Mouse (Mus musculus) kidney, adult 9 months (tissue): ENCODE results near the gene Mlph.

Experiments used
- DNase-seq: peaks from one replicate; pipeline ENCODE4 v3.0.0; 2022

The Mlph gene

DNA sequence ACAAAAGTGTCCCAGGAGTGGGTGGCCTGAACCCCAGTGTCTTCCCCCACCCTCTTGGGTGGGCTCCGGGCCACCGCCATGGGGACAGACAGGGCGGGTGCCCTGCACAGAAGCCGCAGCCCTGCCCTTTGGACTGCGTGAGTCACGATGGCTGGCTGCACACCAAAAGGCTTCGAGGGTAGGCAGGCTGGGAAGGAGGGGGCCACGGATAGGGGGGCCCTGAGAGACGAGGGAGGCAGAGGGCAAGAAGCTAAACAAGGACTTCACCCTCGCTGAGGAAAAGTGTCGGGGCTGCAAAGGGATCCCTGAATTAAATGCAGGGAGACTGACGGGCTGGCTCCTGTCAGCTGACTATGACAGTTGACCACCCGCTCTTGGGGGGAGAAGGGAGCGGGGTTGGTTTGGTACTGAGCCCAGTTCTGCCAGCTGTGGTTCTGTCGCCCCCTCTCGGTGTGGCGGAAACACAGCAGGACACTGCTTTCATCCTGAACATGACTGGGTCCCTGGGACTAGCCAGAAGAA is 5.2 kb upstream of the Mlph start:
- DNase-seq: peak; percentile 77

GRCm38 (mm10) chr1:90913231-90913630 is 1.7 kb upstream of the Mlph start:
- no peak for DNase-seq

GRCm38 (mm10) chr1:90917509-90917908 is 2.6 kb downstream of the Mlph start:
- no peak for DNase-seq

GRCm38 (mm10) chr1:90921687-90922086 is 6.8 kb downstream of the Mlph start:
- peak; percentile 44 for DNase-seq

- DNase-seq: no peak
Observed at GRCm38 (mm10) chr1:90926030-90926429, 11.1 kb downstream of the Mlph start.

DNA sequence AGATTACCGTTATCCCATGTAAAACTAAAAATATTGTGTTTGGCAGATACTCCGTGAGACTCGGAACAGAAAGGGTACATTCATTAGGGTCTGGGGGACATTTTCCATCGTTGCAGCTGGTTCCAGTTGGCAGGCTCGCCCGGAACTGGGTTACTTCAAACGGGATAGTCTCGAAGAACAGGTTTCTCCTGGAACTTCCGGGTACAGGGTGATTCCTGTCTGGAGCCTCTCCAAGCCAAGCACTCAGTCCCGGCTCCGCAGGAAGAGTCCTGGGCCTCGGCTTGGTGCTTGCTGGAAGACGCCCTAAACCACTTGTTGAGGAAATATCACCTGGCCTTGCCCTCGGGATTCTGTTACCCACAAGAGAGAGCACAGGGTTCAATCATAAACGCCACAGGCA is 12.4 kb downstream of the Mlph start:
- peak; percentile 32 for DNase-seq

- no peak for DNase-seq
Observed at GRCm38 (mm10) chr1:90927929-90928574, 13.2 kb downstream of the Mlph start.

DNA sequence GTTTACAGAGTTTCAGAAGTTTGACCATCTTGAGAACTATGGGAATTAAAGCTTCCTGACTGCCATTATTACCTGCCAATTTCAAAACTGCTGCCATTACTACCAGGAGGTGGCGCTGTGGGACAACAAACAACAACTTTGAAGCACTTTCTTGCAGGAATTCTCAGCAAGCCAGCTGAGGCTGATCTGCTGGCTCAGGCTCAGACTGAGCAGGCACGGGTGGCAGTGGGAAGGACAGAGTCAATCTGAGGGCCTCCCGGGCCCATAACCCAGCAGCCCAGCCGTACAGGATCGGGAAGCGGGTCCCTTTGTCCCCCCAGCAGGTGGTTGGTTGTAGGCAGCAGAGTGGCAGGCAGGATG is 13.7 kb downstream of the Mlph start:
- DNase-seq: peak; percentile 92

DNA sequence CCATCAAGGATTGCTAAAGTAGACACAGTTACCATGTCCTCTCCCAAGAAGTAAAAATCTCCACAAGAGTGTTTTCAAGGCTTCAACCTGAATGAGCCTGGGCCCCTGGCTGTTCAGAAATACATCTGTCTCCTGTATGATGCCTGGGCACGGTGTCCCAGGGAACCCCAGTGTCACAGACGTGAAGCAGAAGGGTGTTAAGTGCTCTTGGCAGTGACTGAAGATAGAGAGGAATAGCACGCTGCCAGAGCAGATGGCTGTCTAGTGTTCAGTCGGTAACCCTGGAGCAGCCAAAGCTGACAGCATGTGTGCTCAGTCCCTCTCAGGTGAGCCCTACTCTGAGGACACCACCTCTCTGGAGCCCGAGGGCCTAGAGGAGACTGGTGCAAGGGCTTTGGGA is 18.1 kb downstream of the Mlph start:
- DNase-seq: no peak

GRCm38 (mm10) chr1:90936990-90937389 is 22.1 kb downstream of the Mlph start:
- no peak for DNase-seq

DNA sequence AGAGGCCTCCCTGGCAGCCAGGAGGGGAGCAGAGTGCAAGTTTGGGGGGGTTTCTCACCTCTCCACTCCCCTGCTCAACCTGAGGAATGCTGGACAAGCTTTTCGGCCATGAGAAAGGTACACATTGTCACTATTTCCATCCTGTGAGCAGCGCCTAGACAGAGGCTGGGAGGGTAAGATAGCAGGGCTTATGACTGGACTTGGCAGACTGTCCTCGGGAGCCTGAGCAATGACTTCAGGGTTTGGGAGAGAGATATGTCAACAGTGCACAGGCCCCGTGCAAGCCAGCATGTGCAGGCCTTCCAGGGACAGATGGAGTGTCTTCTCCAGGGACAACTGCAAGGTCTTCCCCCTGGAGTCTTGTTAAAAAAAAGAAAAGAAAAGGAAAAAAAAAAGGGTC is 25.1 kb downstream of the Mlph start:
- no peak for DNase-seq

DNA sequence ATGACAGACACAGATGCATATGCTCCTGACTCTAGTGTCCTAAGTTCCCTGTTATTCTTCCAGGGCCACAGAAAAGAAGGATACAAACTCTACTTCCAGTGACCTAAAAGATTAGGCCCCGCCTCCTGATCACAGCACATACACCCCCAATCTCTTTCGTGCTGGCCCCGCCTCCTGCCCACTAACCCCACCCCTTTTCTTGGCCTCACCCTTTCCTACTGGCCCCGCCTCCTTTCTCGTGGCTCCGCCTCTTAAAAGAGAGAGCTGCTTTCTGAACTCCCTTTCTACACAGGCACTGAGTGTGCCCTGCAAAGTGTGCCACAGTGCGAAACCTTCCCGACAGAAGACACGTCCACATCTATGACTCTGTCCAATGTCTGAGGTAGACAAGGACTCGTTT is 30.3 kb downstream of the Mlph start:
- no peak for DNase-seq

- DNase-seq: no peak
Observed at GRCm38 (mm10) chr1:90947252-90947651, 32.4 kb downstream of the Mlph start.

DNA sequence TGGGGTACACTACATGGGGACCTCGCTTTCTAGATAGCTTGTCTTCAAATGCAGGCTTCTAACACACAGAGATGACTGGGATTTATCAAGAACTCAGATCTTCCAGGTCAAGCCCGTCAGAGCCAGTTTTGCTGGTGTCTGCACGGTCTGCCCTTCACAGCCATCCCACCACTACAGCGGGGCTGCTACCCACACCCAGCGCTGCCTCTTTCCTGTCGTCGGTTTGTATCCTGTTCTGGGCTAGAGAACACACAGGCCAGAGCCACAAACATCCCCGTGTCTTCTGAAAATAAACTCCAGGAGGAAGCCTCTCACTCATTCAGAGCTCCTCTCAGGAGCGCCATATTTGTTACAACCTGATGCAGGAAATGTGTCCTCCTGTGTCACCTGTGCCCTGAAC is 34.4 kb downstream of the Mlph start:
- no peak for DNase-seq

GRCm38 (mm10) chr1:90951670-90952069 is 36.8 kb downstream of the Mlph start:
- no peak for DNase-seq

DNA sequence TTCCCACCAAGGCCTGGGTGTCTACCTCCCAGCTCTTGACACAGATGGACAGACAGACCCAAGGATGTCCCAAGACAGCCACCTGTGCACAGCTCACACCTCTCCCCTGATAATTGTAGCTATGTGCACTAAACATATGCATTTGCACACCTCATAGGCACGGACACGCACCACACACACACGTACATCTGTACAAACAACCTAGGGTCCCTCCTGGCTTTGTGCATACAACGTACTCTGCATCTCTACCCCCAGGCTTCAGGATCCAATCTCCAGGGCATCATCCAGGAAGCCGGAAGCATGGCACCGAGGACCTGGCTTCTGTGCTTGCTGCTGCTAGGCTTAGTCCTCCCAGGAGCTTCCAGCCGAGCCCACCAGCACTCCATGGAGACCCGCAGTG is 37.9 kb downstream of the Mlph start, which contains the start of gene Prlh:
Prlh (plus strand) TSS at position 301 of the 400 bp plus-strand sequence.
- DNase-seq: no peak

DNA sequence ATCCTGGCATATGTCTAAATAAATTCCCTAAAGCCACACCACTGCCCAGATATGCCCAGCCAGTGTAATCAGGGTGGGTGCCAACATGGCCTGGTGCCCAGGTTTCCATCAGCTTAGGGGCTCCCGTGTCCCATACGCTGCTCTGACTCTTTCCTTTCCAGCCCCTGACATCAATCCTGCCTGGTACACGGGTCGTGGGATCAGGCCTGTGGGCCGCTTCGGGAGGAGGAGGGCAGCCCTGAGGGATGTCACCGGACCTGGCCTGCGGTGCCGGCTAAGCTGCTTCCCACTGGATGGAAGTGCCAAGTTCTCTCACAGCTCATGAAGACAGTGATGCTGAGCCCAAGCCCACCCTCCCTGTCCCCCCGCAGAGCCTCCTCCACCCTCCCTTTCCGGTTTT is 38.8 kb downstream of the Mlph start:
- DNase-seq: no peak

GRCm38 (mm10) chr1:90956245-90957096 is 41.6 kb downstream of the Mlph start:
- peak; percentile 79 for DNase-seq

- DNase-seq: peak; percentile 37
Observed at GRCm38 (mm10) chr1:90962526-90962925, 47.6 kb downstream of the Mlph start.

- DNase-seq: peak; percentile 60
Observed at GRCm38 (mm10) chr1:90962994-90963393, 48.1 kb downstream of the Mlph start.

GRCm38 (mm10) chr1:90967583-90967982 is 52.7 kb downstream of the Mlph start:
- peak; percentile 86 for DNase-seq

DNA sequence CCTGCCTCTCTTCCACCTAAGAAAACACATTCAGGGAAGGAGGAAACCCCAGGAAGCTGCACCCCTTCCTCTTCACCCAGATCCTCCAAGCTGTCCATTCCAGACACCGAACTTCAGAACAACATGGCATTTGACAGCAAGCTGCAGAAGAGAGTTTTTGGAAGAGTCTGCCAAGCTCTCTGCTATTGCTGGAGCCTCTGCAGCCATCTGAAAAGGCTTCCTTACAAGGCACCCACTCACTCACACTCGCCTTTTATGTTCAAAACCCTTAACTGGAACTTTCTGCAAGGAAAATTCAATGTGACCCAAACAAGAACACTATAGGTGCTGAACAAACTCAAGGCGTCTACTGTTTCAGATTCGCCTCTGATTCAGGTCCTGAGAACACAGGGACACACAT is 53.8 kb downstream of the Mlph start:
- DNase-seq: no peak

DNA sequence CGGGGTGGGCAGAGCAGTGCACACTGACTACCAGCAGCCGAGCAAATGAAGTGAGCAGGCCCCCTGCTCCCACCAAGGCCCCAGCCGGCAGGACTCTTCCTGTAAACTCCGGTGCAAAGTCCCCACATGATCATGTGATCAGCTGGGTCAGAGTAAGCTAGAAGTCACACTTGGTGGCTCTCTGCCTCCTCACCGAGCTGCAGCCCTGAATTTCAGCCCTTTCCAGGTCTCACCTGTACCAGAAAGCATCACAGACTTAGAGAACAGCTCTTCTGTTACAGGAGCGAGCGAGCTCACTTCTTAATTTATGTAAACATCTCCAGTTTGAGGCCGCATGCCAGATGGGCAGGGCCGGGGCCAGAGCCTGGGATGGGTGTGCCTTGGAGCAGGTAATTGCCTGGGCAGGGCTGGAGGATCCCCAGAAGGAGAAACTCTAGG is 54.5 kb downstream of the Mlph start, which contains the start of gene Rab17:
Rab17 (minus strand) TSS at position 315 of the 438 bp plus-strand sequence.
- DNase-seq: peak; percentile 80

DNA sequence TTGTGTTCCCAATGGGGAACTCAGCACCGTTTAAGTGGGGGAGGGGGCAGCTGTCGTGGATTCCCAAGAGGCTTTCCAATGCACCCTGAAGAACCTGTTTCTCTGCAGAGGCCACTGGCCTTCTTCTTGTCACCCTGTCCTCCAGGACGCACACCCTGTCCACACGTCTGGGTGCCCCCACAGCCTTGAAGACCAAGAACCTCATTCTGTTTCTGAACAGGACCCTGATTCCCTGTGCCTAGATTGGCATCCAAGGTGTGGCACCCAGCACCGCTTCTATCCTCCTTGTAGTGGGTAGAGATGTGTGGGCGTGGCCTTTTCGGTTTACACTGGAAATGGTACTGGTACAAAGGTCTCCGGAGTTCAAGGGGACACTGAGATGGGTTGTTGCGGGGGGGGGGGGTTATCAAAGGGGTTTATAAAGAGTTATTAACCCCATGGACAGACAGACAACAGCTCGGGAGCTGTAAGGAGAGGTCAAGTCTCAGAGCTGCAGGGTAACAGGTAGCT is 55.1 kb downstream of the Mlph start:
- DNase-seq: peak; percentile 48
